Mouse (Mus musculus): ENCODE measurements at regions not wholly inside any gene's neighbourhood (a gene's known extent, or its start where the extent isn't known, plus 50 kb on each side); places are given as distances from the start of the nearest gene placed in this dataset.

- ATAC-seq (ENCODE audit: low FRiP score) (no peak), DNase-seq (ENCODE audit: low spot score) (no peak)
- Histone ChIP-seq H3K36me3 (ENCODE audit: control insufficient read depth, insufficient read depth, low read length) (no peaks in the 10 kb centered on the region), H3K9me3 (ENCODE audit: control insufficient read depth, low read length) (no peaks in the 10 kb centered on the region), H3K4me1 (replicated peaks; ENCODE audit: control insufficient read depth, insufficient read depth, low read length) (no peaks in the 10 kb centered on the region), H3K27me3 (ENCODE audit: control insufficient read depth, insufficient read depth, low read length) (no peaks in the 10 kb centered on the region), H3K4me3 (ENCODE audit: low read depth, low read length) (no peak overlapping the region), H3K9ac (ENCODE audit: low read depth, low read length) (no peak overlapping the region), H3K4me2 (replicated peaks; ENCODE audit: low read depth, low read length) (no peak overlapping the region), H3K27ac (ENCODE audit: low read depth, low read length) (no peak overlapping the region)
- 75% methylated on average over 5 of the region's 5 CpGs for WGBS
These were observed 1114.6 kb upstream of the Adgrl3 start for GRCm38 (mm10) chr5:79905341-79905740.

Measured in hindbrain, embryonic 11.5 days (tissue).